Mouse (Mus musculus): ENCODE results near the gene Sox3. TPM values are rescaled to one million over a fixed set of nuclear protein-coding genes. Genes with fewer than 3 reads are reported as not detected.

Gene Sox3
- not detected for total RNA-seq (2022)

GRCm38 (mm10) chrX:60892801-60893681 lies at the start of gene Sox3:
Sox3 (minus strand) TSS chrX:60893430.
- DNase-seq (ENCODE audit: low spot score in 2 of 2) = no peak

GRCm38 (mm10) chrX:60940225-60940624 lies 47.0 kb upstream of the Sox3 start:
- no peak for DNase-seq (ENCODE audit: low spot score in 2 of 2)

GRCm38 (mm10) chrX:60899546-60899945 lies 6.3 kb upstream of the Sox3 start:
- DNase-seq (ENCODE audit: low spot score in 2 of 2) = no peak

GRCm38 (mm10) chrX:60898641-60899040 lies 5.4 kb upstream of the Sox3 start:
- DNase-seq (ENCODE audit: low spot score in 2 of 2) = no peak

- no peak for DNase-seq (ENCODE audit: low spot score in 2 of 2)
Measured at GRCm38 (mm10) chrX:60896296-60896695, 3.1 kb upstream of the Sox3 start.

GRCm38 (mm10) chrX:60895416-60895815 lies 2.2 kb upstream of the Sox3 start:
- DNase-seq (ENCODE audit: low spot score in 2 of 2) = no peak

- DNase-seq (ENCODE audit: low spot score in 2 of 2) = no peak
Measured at GRCm38 (mm10) chrX:60893720-60894543, 702 bp upstream of the Sox3 start.

- DNase-seq (ENCODE audit: low spot score in 2 of 2) = no peak
Measured at GRCm38 (mm10) chrX:60892098-60892800, 981 bp downstream of the Sox3 start.

- no peak for DNase-seq (ENCODE audit: low spot score in 2 of 2)
Measured at GRCm38 (mm10) chrX:60891329-60892095, 1.7 kb downstream of the Sox3 start.

GRCm38 (mm10) chrX:60890651-60891050 lies 2.6 kb downstream of the Sox3 start:
- DNase-seq (ENCODE audit: low spot score in 2 of 2) = no peak

GRCm38 (mm10) chrX:60889956-60890485 lies 3.2 kb downstream of the Sox3 start:
- DNase-seq (ENCODE audit: low spot score in 2 of 2) = no peak

Data from gastrocnemius, adult 8-10 months (tissue).